Mouse (Mus musculus): ENCODE data around the gene Gm1113.

The Gm1113 gene

DNA sequence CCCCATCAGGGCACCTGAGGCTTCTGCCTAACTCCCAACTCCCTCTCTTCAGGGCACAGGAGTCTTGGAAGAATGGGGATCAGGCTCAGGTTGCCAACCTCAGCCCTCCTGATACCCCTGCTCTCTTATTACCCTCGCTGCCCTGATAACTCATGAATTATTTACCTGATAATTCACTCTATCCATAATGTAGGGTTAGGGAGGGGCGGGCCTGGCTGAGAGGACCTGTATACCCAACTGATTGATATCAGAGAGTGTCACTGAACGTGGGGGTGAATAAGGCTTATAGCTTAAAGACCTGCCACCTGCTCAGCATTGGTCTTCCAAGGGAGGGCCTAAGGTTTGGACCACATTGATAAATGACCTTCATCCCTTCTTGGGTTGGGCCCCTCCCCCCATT is at the start of gene Gm1113:
Gene Gm1113, minus strand, starts transcription at position 101 of the 400 bp plus-strand sequence.
- in situ Hi-C loops (cut with MboI, MseI) = no loop called here

- in situ Hi-C loops (cut with MboI, MseI) = loop anchor here (25.0 kb wide), 1 partner anchor 1198 kb away; the partner anchor contains the start of gene Stt3a
These were observed 46.6 kb upstream of the Gm1113 start for GRCm38 (mm10) chr9:35564536-35565240.

DNA sequence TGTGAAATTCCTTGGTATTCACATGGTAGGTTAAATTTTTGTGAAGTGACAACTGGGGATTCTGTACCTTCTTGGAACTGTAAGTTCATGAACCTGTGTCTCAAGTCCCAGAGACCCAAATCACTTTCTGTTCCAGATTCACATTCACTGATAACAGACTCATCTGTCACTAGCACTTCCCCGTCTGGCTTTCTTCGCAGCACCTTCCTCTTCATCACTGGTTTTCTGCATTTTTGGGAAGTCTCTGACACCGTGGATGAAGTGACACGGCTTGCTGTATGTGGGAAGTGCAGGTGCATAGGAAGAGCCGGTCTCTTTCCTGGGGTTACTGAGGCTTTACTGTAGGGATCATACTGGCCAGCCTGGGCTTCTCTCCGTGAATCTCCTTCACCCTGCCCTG is 43.5 kb upstream of the Gm1113 start:
- in situ Hi-C loops (cut with MboI, MseI) = loop anchor here (25.0 kb wide), 1 partner anchor 1201 kb away; the partner anchor contains the start of gene Stt3a

- in situ Hi-C loops (cut with MboI, MseI) = loop anchor here (25.0 kb wide), 1 partner anchor 1201 kb away; the partner anchor contains the start of gene Stt3a
These were observed 43.0 kb upstream of the Gm1113 start for GRCm38 (mm10) chr9:35561076-35561475.

- in situ Hi-C loops (cut with MboI, MseI) = loop anchor here (25.0 kb wide), 1 partner anchor 1203 kb away; the partner anchor contains the start of gene Stt3a
These were observed 41.2 kb upstream of the Gm1113 start for GRCm38 (mm10) chr9:35559009-35559890.

- in situ Hi-C loops (cut with MboI, MseI) = loop anchor here (25.0 kb wide), 1 partner anchor 1204 kb away; the partner anchor contains the start of gene Stt3a
These were observed 40.4 kb upstream of the Gm1113 start, which contains the start of the genes Ddx25 and Pus3 for GRCm38 (mm10) chr9:35558257-35559008. Gene Ddx25 (minus strand): TSS chr9:35558528. Gene Pus3 (plus strand): TSS chr9:35558595.

DNA sequence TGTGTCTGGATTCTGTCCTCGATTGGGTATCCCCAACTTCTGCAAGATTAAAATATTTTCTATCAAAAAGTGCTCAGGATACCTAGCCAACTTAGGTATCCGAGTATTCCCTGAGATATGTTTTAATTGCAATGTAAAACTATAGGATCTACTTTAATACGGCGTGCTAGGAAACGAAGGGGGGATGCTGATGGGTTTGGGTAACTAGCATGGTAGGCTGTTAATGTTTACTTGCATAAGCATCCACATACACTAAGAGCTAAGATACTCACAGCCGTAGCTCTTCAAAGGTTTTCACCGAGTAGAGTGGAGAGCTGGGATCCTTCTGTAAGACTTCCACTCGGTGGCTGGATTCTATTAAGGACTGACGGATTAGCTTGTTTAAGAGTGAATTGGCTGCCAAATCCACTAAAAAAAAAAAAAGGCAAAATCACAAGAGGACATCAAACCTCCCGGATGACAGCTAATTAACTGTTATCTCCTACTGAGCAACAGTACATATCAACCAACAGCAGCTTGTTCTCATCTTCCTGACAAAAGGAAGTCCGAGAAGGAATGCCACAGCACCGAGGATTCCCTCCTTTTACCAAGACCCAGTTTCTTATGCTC is 38.5 kb upstream of the Gm1113 start:
- in situ Hi-C loops (cut with MboI, MseI) = loop anchor here (25.0 kb wide), 1 partner anchor 1206 kb away; the partner anchor contains the start of gene Stt3a

DNA sequence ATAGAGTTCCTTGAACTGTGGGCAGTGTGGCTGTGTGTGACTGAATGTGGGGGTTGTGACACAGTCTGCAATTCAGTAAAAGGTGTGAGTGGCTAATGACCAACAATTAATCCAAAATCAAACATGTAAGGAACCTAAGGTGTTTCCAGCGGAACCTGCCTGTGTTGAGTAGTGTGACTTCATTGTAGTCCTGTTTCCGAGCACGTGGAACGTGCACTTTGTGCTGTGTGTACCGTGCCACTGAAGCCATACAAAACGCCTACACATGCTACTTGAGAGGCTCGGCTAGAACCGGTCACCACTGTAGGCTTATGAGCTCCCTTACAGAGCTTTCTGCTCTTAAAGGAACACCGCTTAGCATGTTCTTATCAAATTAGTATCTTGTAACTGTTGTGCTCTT is 30.4 kb upstream of the Gm1113 start:
- in situ Hi-C loops (cut with MboI, MseI) = no loop called here

GRCm38 (mm10) chr9:35546745-35547144 is 28.7 kb upstream of the Gm1113 start:
- in situ Hi-C loops (cut with MboI, MseI) = no loop called here

DNA sequence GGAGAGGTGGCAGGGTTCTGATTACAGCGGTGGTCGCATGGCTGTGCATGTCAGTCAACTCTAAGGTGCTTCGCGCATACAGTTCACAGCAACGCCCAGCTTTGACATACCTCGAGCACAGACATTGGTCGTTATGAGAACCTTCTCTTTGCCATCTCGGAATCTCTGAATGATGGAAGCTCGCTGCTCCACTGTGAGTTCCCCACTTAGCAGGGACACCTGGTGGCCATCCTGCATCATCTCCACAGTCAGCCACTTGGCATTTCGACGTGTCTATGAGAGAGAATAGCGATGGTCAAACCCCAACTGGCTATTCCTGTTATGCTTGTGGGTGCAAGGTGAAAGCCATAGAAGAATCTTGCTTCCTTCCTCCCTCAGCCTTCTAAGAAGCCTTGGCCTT is 27.6 kb upstream of the Gm1113 start:
- in situ Hi-C loops (cut with MboI, MseI) = no loop called here

- in situ Hi-C loops (cut with MboI, MseI) = no loop called here
These were observed 26.6 kb upstream of the Gm1113 start for GRCm38 (mm10) chr9:35544666-35545065.

- in situ Hi-C loops (cut with MboI, MseI) = no loop called here
These were observed 25.2 kb upstream of the Gm1113 start for GRCm38 (mm10) chr9:35543099-35543860.

- in situ Hi-C loops (cut with MboI, MseI) = no loop called here
These were observed 23.9 kb upstream of the Gm1113 start for GRCm38 (mm10) chr9:35541941-35542340.

GRCm38 (mm10) chr9:35541488-35541887 is 23.4 kb upstream of the Gm1113 start:
- in situ Hi-C loops (cut with MboI, MseI) = no loop called here

- in situ Hi-C loops (cut with MboI, MseI) = no loop called here
These were observed 23.0 kb upstream of the Gm1113 start for GRCm38 (mm10) chr9:35541024-35541423.

GRCm38 (mm10) chr9:35539001-35539750 is 21.1 kb upstream of the Gm1113 start:
- in situ Hi-C loops (cut with MboI, MseI) = no loop called here

GRCm38 (mm10) chr9:35535876-35536275 is 17.8 kb upstream of the Gm1113 start:
- in situ Hi-C loops (cut with MboI, MseI) = no loop called here

DNA sequence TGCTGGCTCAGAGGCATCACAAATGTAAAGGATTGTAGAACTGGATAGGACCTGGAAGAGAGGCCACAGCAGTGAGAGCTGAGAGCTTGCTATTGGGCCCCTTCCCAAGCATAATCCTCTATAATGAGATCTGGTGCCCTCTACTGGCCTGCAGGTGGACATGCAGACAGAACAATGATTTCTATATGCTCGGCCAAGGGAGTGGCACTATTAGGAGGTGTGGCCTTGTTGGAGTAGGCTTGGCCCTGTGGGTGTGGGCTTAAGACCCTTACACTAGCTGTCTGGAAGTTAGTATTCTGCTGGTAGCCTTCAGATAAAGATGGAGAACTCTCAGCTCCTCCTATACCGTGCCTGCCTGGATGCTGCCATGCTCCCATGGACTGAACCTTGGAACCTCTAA is 17.0 kb upstream of the Gm1113 start:
- in situ Hi-C loops (cut with MboI, MseI) = no loop called here

DNA sequence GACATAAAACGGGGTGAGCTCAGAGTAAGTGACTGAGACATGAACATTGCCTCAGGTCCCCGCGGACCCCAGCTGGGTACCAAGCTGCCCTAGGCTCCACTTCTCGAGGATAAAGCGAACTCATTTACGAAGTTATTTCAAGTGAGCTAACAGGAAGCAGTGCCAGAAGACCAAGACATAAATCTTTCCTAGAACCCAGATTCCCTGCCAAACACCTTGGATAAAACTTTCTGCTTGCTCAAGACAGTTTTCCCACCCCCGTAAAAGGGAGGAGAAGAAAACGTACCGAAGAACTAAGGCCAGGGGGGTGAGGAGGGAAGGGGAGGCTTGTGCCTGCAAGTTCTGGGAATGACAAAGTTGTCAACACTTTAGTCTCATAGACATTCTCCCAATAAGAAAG is 15.2 kb upstream of the Gm1113 start:
- in situ Hi-C loops (cut with MboI, MseI) = loop anchor here (5.0 kb wide), 1 partner anchor 251 kb away; no protein-coding TSS in a partner anchor

Measured in regulatory T cell (primary cell).